Mouse (Mus musculus) heart, postnatal 0 days (tissue): Measurements from ENCODE around the gene Kif1c.

Source experiments
- CTCF ChIP-seq: IDR thresholded peaks from 2 replicates; pipeline ENCODE4 v1.5.1; 2016; ENCODE audit warnings: antibody characterized with exemption, control low read depth, low read depth
- EP300 ChIP-seq: IDR thresholded peaks from 2 replicates; pipeline ENCODE4 v1.6.1; 2016; ENCODE audit warnings: antibody characterized with exemption, low read depth

GRCm38 (mm10) chr11:70663101-70663500 lies 37.2 kb upstream of the Kif1c start:
- TF ChIP-seq CTCF (no peak), EP300 (no peak)
